Mouse (Mus musculus) E14TG2a.4 (cell line): ENCODE measurements around the gene Gpx2.

Experiments used
- H3K27me3 ChIP-seq: 2 replicates; pipeline ENCODE4 v1.6.1; 2014; ENCODE audit warnings: low read length, control low read depth; ENCODE audit not compliant: insufficient read depth
- H3K36me3 ChIP-seq: 2 replicates; pipeline ENCODE4 v1.6.1; 2014; ENCODE audit warnings: low read length, control low read depth; ENCODE audit not compliant: insufficient read depth
- H3K4me1 ChIP-seq: replicated peaks from 2 replicates; pipeline ENCODE4 v1.6.1; 2014; ENCODE audit warnings: low read depth, low read length, control low read depth
- H3K4me3 ChIP-seq: replicated peaks from 2 replicates; pipeline ENCODE4 v1.5.1; 2014; ENCODE audit warnings: mild to moderate bottlenecking, low read length
- H3K9me3 ChIP-seq: 2 replicates; pipeline ENCODE4 v1.6.1; 2014; ENCODE audit warnings: low read length, control low read depth
- CTCF ChIP-seq: conservative IDR thresholded peaks from 2 replicates; pipeline ENCODE4 v1.5.1; 2014; ENCODE audit warnings: low read length
- NANOG ChIP-seq: IDR thresholded peaks from 2 replicates; pipeline ENCODE4 v1.6.1; 2014; ENCODE audit warnings: borderline replicate concordance, low read length, mixed read lengths
- POU5F1 ChIP-seq: IDR thresholded peaks from 2 replicates; pipeline ENCODE4 v1.6.1; 2014; ENCODE audit warnings: low read length, borderline replicate concordance

The Gpx2 gene

GRCm38 (mm10) chr12:76811006-76811405 is 15.7 kb upstream of the Gpx2 start:
- Histone ChIP-seq H3K27me3 (peaks cover 3% of the 10 kb centered on the region; the same call in 1 of the 2 replicates), H3K4me1 (peaks cover 13% of the 10 kb centered on the region), H3K4me3 (no peak overlapping the region), H3K9me3 (no peaks in the 10 kb centered on the region), H3K36me3 (no peaks in the 10 kb centered on the region)
- TF ChIP-seq NANOG (no peak), POU5F1 (no peak), CTCF (no peak)

- H3K36me3 ChIP-seq = no peaks in the 10 kb centered on the region
- H3K4me3 ChIP-seq = no peak overlapping the region
These were observed 15.1 kb upstream of the Gpx2 start for GRCm38 (mm10) chr12:76810491-76810890.

GRCm38 (mm10) chr12:76807796-76808195 is 12.4 kb upstream of the Gpx2 start:
- Histone ChIP-seq H3K9me3 (no peaks in the 10 kb centered on the region), H3K36me3 (no peaks in the 10 kb centered on the region), H3K27me3 (peaks cover 8% of the 10 kb centered on the region), H3K4me1 (peaks cover 13% of the 10 kb centered on the region), H3K4me3 (no peak overlapping the region)
- TF ChIP-seq CTCF (no peak), POU5F1 (no peak), NANOG (no peak)

More at GRCm38 (mm10) chr12:76810491-76810890, 15.1 kb upstream of the Gpx2 start:
- TF ChIP-seq POU5F1 (no peak), CTCF (no peak), NANOG (no peak)
- Histone ChIP-seq H3K27me3 (peaks cover 2% of the 10 kb centered on the region), H3K9me3 (no peaks in the 10 kb centered on the region), H3K4me1 (peaks cover 13% of the 10 kb centered on the region)

- no peak for TF ChIP-seq NANOG
- Histone ChIP-seq H3K4me3 (no peak overlapping the region), H3K9me3 (peaks cover 10% of the 10 kb centered on the region), H3K27me3 (peaks cover 10% of the 10 kb centered on the region), H3K4me1 (peaks cover 11% of the 10 kb centered on the region), H3K36me3 (no peaks in the 10 kb centered on the region)
These were observed 9.9 kb upstream of the Gpx2 start for GRCm38 (mm10) chr12:76805056-76805811.

- peak; percentile 87 for TF ChIP-seq CTCF
- no peak for TF ChIP-seq NANOG
- no peak overlapping the region for H3K4me3 ChIP-seq
- H3K36me3 ChIP-seq = no peaks in the 10 kb centered on the region
- peaks cover 14% of the 10 kb centered on the region for H3K27me3 ChIP-seq
- peaks cover 10% of the 10 kb centered on the region for H3K9me3 ChIP-seq
- peaks cover 13% of the 10 kb centered on the region for H3K4me1 ChIP-seq
These were observed 8.4 kb upstream of the Gpx2 start for GRCm38 (mm10) chr12:76803700-76804252.

- H3K36me3 ChIP-seq = no peaks in the 10 kb centered on the region
- H3K4me1 ChIP-seq = peaks cover 20% of the 10 kb centered on the region
- H3K4me3 ChIP-seq = no peak overlapping the region
- H3K9me3 ChIP-seq = peaks cover 10% of the 10 kb centered on the region
- peaks cover 14% of the 10 kb centered on the region for H3K27me3 ChIP-seq
- TF ChIP-seq POU5F1 = no peak
- TF ChIP-seq NANOG = no peak
- no peak for TF ChIP-seq CTCF
These were observed 7.7 kb upstream of the Gpx2 start for GRCm38 (mm10) chr12:76803028-76803427.

- H3K4me3 ChIP-seq = no peak overlapping the region
- H3K27me3 ChIP-seq = peaks cover 6% of the 10 kb centered on the region; the same call in 1 of the 2 replicates
- H3K36me3 ChIP-seq = no peaks in the 10 kb centered on the region
- peaks cover 10% of the 10 kb centered on the region for H3K9me3 ChIP-seq
- peaks cover 51% of the 10 kb centered on the region for H3K4me1 ChIP-seq
- TF ChIP-seq NANOG = no peak
- no peak for TF ChIP-seq CTCF
- no peak for TF ChIP-seq POU5F1
These were observed 2.8 kb upstream of the Gpx2 start for GRCm38 (mm10) chr12:76798008-76798720.

GRCm38 (mm10) chr12:76796938-76797539 is 1.7 kb upstream of the Gpx2 start:
- TF ChIP-seq NANOG = no peak
- no peak for TF ChIP-seq POU5F1
- TF ChIP-seq CTCF = no peak
- Histone ChIP-seq H3K36me3 (no peaks in the 10 kb centered on the region), H3K4me1 (peaks cover 51% of the 10 kb centered on the region), H3K27me3 (peaks cover 6% of the 10 kb centered on the region; the same call in 1 of the 2 replicates), H3K9me3 (peaks cover 10% of the 10 kb centered on the region), H3K4me3 (no peak overlapping the region)
